Mouse (Mus musculus): ENCODE measurements at regions not wholly inside any gene's neighbourhood (a gene's known extent, or its start where the extent isn't known, plus 50 kb on each side); places are given as distances from the start of the nearest gene placed in this dataset.

GRCm38 (mm10) chr2:106412158-106412557 lies 280.9 kb upstream of the Mpped2 start:
- no peaks in the 10 kb centered on the region for H3K27me3 ChIP-seq (replicated peaks; ENCODE audit: control insufficient read depth, insufficient read depth, low read length)
- H3K4me2 ChIP-seq (ENCODE audit: low read length), result no peak overlapping the region
- H3K4me3 ChIP-seq (replicated peaks; ENCODE audit: low read length), result no peak overlapping the region
- H3K4me1 ChIP-seq (replicated peaks; ENCODE audit: control insufficient read depth, insufficient read depth, low read length), result no peaks in the 10 kb centered on the region
- H3K9ac ChIP-seq (replicated peaks; ENCODE audit: low read depth, low read length), result no peak overlapping the region
- 89% methylated on average over 6 of the region's 6 CpGs for WGBS
- no peak for ATAC-seq
- no peaks in the 10 kb centered on the region for H3K9me3 ChIP-seq (ENCODE audit: control insufficient read depth, low read length)
- H3K36me3 ChIP-seq (ENCODE audit: control insufficient read depth, insufficient read depth), result no peaks in the 10 kb centered on the region
- H3K27ac ChIP-seq (ENCODE audit: low read length), result no peak overlapping the region

DNA sequence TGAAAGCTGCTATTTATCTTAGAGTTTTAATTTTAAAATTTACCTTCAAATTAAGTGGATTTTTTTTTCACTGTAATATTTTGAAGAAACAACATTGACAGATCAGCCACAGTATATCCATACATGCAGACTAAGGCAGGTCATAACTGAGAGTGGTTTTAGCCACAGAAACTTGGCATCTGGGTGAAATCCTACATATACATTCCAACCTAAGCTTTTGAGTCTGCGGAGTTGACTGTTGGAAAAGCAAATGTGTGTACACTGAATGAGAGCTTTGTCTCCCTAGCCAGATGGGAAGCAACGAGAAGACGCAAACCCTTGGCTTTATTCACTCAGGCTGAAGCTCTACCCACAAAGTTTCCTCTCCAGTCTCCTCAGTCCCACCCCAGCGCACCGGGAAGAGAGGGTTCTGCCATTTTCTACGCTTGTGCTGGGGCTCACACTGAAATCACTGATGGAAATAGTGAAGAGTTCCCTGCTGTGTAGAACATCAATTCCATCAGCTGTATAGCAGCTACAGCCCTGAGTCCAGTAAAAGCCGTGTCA lies 277.5 kb upstream of the Mpped2 start:
- Histone ChIP-seq H3K4me1 (replicated peaks; ENCODE audit: control insufficient read depth, insufficient read depth, low read length) (no peaks in the 10 kb centered on the region), H3K9ac (replicated peaks; ENCODE audit: low read depth, low read length) (no peak overlapping the region), H3K4me3 (replicated peaks; ENCODE audit: low read length) (no peak overlapping the region), H3K27me3 (replicated peaks; ENCODE audit: control insufficient read depth, insufficient read depth, low read length) (no peaks in the 10 kb centered on the region), H3K36me3 (ENCODE audit: control insufficient read depth, insufficient read depth) (no peaks in the 10 kb centered on the region), H3K27ac (ENCODE audit: low read length) (no peak overlapping the region), H3K4me2 (ENCODE audit: low read length) (no peak overlapping the region), H3K9me3 (ENCODE audit: control insufficient read depth, low read length) (0 out of 2 replicates have a peak, but pooled peaks cover 4% of the 10 kb centered on the region)
- ATAC-seq, result no peak
- WGBS, result 68% methylated on average over 7 of the region's 7 CpGs

- ATAC-seq, result no peak
- Histone ChIP-seq H3K9ac (replicated peaks; ENCODE audit: low read depth, low read length) (no peak overlapping the region), H3K27ac (ENCODE audit: low read length) (no peak overlapping the region), H3K36me3 (ENCODE audit: control insufficient read depth, insufficient read depth) (no peaks in the 10 kb centered on the region), H3K4me2 (ENCODE audit: low read length) (no peak overlapping the region), H3K4me3 (replicated peaks; ENCODE audit: low read length) (no peak overlapping the region), H3K9me3 (ENCODE audit: control insufficient read depth, low read length) (0 out of 2 replicates have a peak, but pooled peaks cover 4% of the 10 kb centered on the region), H3K27me3 (replicated peaks; ENCODE audit: control insufficient read depth, insufficient read depth, low read length) (no peaks in the 10 kb centered on the region), H3K4me1 (replicated peaks; ENCODE audit: control insufficient read depth, insufficient read depth, low read length) (no peaks in the 10 kb centered on the region)
- 53% methylated on average over 2 of the region's 2 CpGs for WGBS
Measured at GRCm38 (mm10) chr2:106418181-106418580, 274.9 kb upstream of the Mpped2 start.

- no peaks in the 10 kb centered on the region for H3K4me1 ChIP-seq (replicated peaks; ENCODE audit: control insufficient read depth, insufficient read depth, low read length)
- no peak overlapping the region for H3K27ac ChIP-seq (ENCODE audit: low read length)
- 27% methylated on average over 3 of the region's 3 CpGs for WGBS
- no peak overlapping the region for H3K4me2 ChIP-seq (ENCODE audit: low read length)
- no peak overlapping the region for H3K4me3 ChIP-seq (replicated peaks; ENCODE audit: low read length)
- no peak for ATAC-seq
- no peaks in the 10 kb centered on the region for H3K36me3 ChIP-seq (ENCODE audit: control insufficient read depth, insufficient read depth)
- H3K9me3 ChIP-seq (ENCODE audit: control insufficient read depth, low read length), result no peaks in the 10 kb centered on the region
- no peak overlapping the region for H3K9ac ChIP-seq (replicated peaks; ENCODE audit: low read depth, low read length)
- no peaks in the 10 kb centered on the region for H3K27me3 ChIP-seq (replicated peaks; ENCODE audit: control insufficient read depth, insufficient read depth, low read length)
Measured at GRCm38 (mm10) chr2:106424974-106425373, 268.1 kb upstream of the Mpped2 start.

DNA sequence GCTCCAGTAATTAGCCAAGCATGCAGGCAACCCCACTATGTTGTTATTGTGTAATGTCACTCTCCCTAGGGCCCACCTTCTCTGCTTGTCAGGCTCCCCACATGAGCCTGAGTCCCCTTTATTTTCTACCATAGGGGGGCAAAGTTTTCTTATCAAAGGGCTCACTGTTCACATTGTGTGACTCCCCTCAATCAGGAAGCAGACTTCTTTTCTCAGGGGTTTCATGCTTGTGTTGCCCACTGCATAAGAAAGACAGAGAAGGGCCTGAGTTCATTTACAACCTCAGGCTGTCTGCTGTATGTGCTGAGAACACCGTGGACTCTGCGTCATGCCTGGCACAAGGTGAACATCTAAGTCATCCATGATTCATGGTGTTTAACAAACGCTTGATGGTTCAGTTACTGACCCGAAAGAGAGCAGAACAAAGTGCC lies 267.6 kb upstream of the Mpped2 start:
- H3K27ac ChIP-seq (ENCODE audit: low read length), result no peak overlapping the region
- no peaks in the 10 kb centered on the region for H3K9me3 ChIP-seq (ENCODE audit: control insufficient read depth, low read length)
- no peak overlapping the region for H3K4me3 ChIP-seq (replicated peaks; ENCODE audit: low read length)
- H3K27me3 ChIP-seq (replicated peaks; ENCODE audit: control insufficient read depth, insufficient read depth, low read length), result no peaks in the 10 kb centered on the region
- peak; percentile 93 for ATAC-seq
- WGBS, result 12% methylated on average over 4 of the region's 4 CpGs
- no peak overlapping the region for H3K9ac ChIP-seq (replicated peaks; ENCODE audit: low read depth, low read length)
- H3K4me2 ChIP-seq (ENCODE audit: low read length), result no peak overlapping the region
- H3K4me1 ChIP-seq (replicated peaks; ENCODE audit: control insufficient read depth, insufficient read depth, low read length), result no peaks in the 10 kb centered on the region
- no peaks in the 10 kb centered on the region for H3K36me3 ChIP-seq (ENCODE audit: control insufficient read depth, insufficient read depth)

DNA sequence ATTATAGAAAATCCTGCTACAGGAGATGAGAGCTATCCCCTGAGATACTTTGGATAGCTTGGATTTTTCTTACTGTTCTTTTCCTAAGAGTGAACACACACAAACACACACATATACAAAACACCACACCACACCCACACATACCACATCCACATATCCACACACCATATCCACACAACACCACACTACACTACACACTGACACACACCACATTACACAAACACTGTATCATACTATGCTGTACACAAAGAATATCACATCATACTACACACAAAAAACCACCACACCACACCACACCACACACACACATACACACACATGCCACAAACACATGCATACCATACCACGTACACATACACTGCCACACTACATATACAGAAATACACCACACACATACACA lies 267.1 kb upstream of the Mpped2 start:
- Histone ChIP-seq H3K9me3 (ENCODE audit: control insufficient read depth, low read length) (no peaks in the 10 kb centered on the region), H3K27me3 (replicated peaks; ENCODE audit: control insufficient read depth, insufficient read depth, low read length) (no peaks in the 10 kb centered on the region), H3K9ac (replicated peaks; ENCODE audit: low read depth, low read length) (no peak overlapping the region), H3K4me1 (replicated peaks; ENCODE audit: control insufficient read depth, insufficient read depth, low read length) (no peaks in the 10 kb centered on the region), H3K36me3 (ENCODE audit: control insufficient read depth, insufficient read depth) (no peaks in the 10 kb centered on the region), H3K27ac (ENCODE audit: low read length) (no peak overlapping the region), H3K4me3 (replicated peaks; ENCODE audit: low read length) (no peak overlapping the region), H3K4me2 (ENCODE audit: low read length) (no peak overlapping the region)
- no peak for ATAC-seq
- 88% methylated on average over 1 of the region's 1 CpGs for WGBS

DNA sequence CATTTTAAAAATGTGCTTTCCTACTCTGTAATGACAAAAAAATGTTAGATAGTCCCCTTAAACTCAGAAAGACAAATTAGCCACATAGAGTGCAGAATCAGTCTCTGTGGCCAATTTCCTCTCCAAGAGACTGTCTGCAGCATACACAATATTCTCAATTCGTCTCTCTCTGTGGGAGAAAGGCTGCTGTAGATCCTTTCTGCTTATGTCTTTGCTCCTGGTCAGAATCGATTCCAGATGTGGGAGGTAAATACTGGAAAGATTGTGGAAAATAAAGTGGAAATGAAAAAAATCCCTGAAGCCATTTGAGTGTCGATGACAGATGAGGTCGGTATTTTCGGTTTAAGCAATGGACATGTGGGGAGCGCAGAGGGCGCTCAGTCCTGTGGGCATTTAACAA lies 265.8 kb upstream of the Mpped2 start:
- H3K27ac ChIP-seq (ENCODE audit: low read length), result no peak overlapping the region
- 87% methylated on average over 7 of the region's 7 CpGs for WGBS
- no peak overlapping the region for H3K9ac ChIP-seq (replicated peaks; ENCODE audit: low read depth, low read length)
- no peak overlapping the region for H3K4me2 ChIP-seq (ENCODE audit: low read length)
- H3K4me1 ChIP-seq (replicated peaks; ENCODE audit: control insufficient read depth, insufficient read depth, low read length), result peaks cover 11% of the 10 kb centered on the region
- no peaks in the 10 kb centered on the region for H3K9me3 ChIP-seq (ENCODE audit: control insufficient read depth, low read length)
- no peak for ATAC-seq
- no peaks in the 10 kb centered on the region for H3K27me3 ChIP-seq (replicated peaks; ENCODE audit: control insufficient read depth, insufficient read depth, low read length)
- no peaks in the 10 kb centered on the region for H3K36me3 ChIP-seq (ENCODE audit: control insufficient read depth, insufficient read depth)
- no peak overlapping the region for H3K4me3 ChIP-seq (replicated peaks; ENCODE audit: low read length)

DNA sequence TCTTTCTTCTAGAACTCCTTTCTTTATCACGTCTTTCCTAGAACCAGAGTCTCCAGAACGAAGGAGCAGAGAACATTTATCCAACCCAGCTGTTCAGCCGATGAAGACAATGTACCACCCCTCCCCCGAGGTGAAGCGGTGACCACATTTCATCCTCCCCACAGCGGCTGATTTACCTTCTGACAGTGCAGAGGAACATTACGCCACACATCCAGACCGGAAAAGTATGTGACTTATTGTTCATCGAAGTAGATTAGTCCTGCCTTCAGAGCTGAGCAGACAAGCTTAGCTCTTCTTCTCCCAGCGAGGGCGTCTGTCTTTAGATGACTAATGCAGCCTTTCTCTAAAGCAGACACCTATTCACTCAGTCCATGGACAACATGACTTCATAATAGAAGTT lies 264.2 kb upstream of the Mpped2 start:
- Histone ChIP-seq H3K4me3 (replicated peaks; ENCODE audit: low read length) (no peak overlapping the region), H3K27me3 (replicated peaks; ENCODE audit: control insufficient read depth, insufficient read depth, low read length) (no peaks in the 10 kb centered on the region), H3K27ac (ENCODE audit: low read length) (no peak overlapping the region), H3K4me2 (ENCODE audit: low read length) (no peak overlapping the region), H3K9me3 (ENCODE audit: control insufficient read depth, low read length) (no peaks in the 10 kb centered on the region), H3K9ac (replicated peaks; ENCODE audit: low read depth, low read length) (no peak overlapping the region), H3K36me3 (ENCODE audit: control insufficient read depth, insufficient read depth) (no peaks in the 10 kb centered on the region), H3K4me1 (replicated peaks; ENCODE audit: control insufficient read depth, insufficient read depth, low read length) (peaks cover 11% of the 10 kb centered on the region)
- WGBS, result 67% methylated on average over 11 of the region's 11 CpGs
- ATAC-seq, result no peak

DNA sequence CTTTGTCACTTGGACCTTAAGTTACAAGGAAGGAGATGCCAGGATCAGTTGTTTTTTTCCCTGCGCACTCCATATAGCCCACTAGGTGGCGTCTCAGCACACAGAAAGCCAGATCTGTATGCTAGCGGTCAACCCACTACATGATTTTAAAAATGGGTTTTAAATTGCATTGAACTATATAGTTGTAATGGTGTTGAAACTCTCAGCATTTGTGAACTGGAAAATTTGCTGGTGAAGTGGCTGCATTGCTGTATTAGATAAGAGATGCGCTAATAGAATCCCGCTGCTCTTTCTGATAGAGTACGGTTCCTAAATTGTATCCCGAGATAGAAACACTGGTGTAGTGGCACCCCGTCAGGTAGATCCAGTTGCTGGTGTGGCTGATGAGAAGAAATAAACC lies 261.9 kb upstream of the Mpped2 start:
- H3K27me3 ChIP-seq (replicated peaks; ENCODE audit: control insufficient read depth, insufficient read depth, low read length), result no peaks in the 10 kb centered on the region
- 12% methylated on average over 8 of the region's 8 CpGs for WGBS
- peak overlapping the region; percentile 50 for H3K4me2 ChIP-seq (ENCODE audit: low read length)
- peak; percentile 83 for ATAC-seq
- peak overlapping the region; percentile 19 for H3K4me3 ChIP-seq (replicated peaks; ENCODE audit: low read length)
- H3K36me3 ChIP-seq (ENCODE audit: control insufficient read depth, insufficient read depth), result no peaks in the 10 kb centered on the region
- no peaks in the 10 kb centered on the region for H3K9me3 ChIP-seq (ENCODE audit: control insufficient read depth, low read length)
- no peak overlapping the region for H3K27ac ChIP-seq (ENCODE audit: low read length)
- peaks cover 11% of the 10 kb centered on the region for H3K4me1 ChIP-seq (replicated peaks; ENCODE audit: control insufficient read depth, insufficient read depth, low read length)
- peak overlapping the region; percentile 10; the same call in 1 of the 2 replicates for H3K9ac ChIP-seq (replicated peaks; ENCODE audit: low read depth, low read length)

DNA sequence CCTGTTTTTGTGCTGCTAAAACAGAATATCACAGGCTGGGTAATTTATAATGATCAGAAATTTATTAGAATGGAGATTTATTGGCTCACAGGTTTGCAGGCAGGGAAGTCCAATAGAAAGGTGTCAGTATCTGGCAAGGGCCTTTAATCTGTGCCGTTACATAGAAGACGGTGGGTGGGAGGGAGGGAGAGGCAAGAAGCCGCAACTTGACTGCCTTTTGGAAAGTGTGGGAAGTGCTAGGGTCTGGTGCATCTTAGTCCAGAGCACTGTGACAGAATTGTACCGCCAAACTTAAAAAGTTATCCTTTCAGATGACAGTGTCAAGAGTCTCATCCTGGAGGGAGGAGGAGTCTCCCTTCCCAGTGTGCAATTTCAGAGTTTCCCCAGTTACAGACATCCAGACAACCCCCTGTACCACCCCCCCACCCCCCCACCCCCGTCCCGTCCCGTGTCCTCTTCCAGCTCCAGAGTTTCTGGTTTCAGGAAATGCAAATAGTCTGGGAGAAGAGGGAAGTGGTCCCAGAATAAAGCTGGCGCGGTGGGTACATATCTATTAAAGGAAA lies 261.4 kb upstream of the Mpped2 start:
- peak; percentile 68 for ATAC-seq

More for the DNA sequence above, 261.4 kb upstream of the Mpped2 start:
- H3K9me3 ChIP-seq (ENCODE audit: control insufficient read depth, low read length), result no peaks in the 10 kb centered on the region
- H3K4me3 ChIP-seq (replicated peaks; ENCODE audit: low read length), result peak overlapping the region; percentile 19
- 7% methylated on average over 9 of the region's 9 CpGs for WGBS
- H3K27me3 ChIP-seq (replicated peaks; ENCODE audit: control insufficient read depth, insufficient read depth, low read length), result no peaks in the 10 kb centered on the region
- H3K4me2 ChIP-seq (ENCODE audit: low read length), result peak overlapping the region; percentile 50
- H3K27ac ChIP-seq (ENCODE audit: low read length), result no peak overlapping the region
- no peaks in the 10 kb centered on the region for H3K36me3 ChIP-seq (ENCODE audit: control insufficient read depth, insufficient read depth)
- peaks cover 11% of the 10 kb centered on the region for H3K4me1 ChIP-seq (replicated peaks; ENCODE audit: control insufficient read depth, insufficient read depth, low read length)
- H3K9ac ChIP-seq (replicated peaks; ENCODE audit: low read depth, low read length), result peak overlapping the region; percentile 10; the same call in 1 of the 2 replicates

Measured in forebrain, embryonic 16.5 days (tissue).